Mouse (Mus musculus) stomach, embryonic 14.5 days (tissue): ENCODE results near the gene Gm20503. TPM values are rescaled to one million over a fixed set of nuclear protein-coding genes. Genes with fewer than 3 reads are reported as not detected.

ENCODE experiments used
- ATAC-seq: fragments of 200-750 bp; cut with Nextera tagmentation; 2 replicates; pipeline ENCODE4 v1.8.0; 2017; ENCODE audit warnings: low read depth, moderate TSS enrichment; ENCODE audit not compliant: insufficient number of reproducible peaks, insufficient read depth, low FRiP score
- H3K27ac ChIP-seq: fragments of 300-500 bp; sonication (generic); 2 replicates; pipeline ENCODE4 v1.5.1; 2014; ENCODE audit warnings: mild to moderate bottlenecking, low read length, moderate library complexity, mixed read lengths
- H3K27me3 ChIP-seq: fragments of 300-500 bp; sonication (generic); 2 replicates; pipeline ENCODE4 v1.6.1; 2014; ENCODE audit warnings: low read length, control low read depth, mixed read lengths; ENCODE audit not compliant: control insufficient read depth, insufficient read depth
- H3K36me3 ChIP-seq: fragments of 300-500 bp; sonication (generic); 2 replicates; pipeline ENCODE4 v1.6.1; 2014; ENCODE audit warnings: mild to moderate bottlenecking, control low read depth, low read length, moderate library complexity, mixed read lengths; ENCODE audit not compliant: control insufficient read depth, insufficient read depth
- H3K4me1 ChIP-seq: fragments of 300-500 bp; sonication (generic); 2 replicates; pipeline ENCODE4 v1.6.1; 2014; ENCODE audit warnings: low read length, control low read depth, mixed read lengths; ENCODE audit not compliant: control insufficient read depth, insufficient read depth
- H3K4me2 ChIP-seq: fragments of 300-500 bp; sonication (generic); replicated peaks from 2 replicates; pipeline ENCODE4 v1.6.1; 2014; ENCODE audit warnings: low read depth, low read length, control low read depth
- H3K4me3 ChIP-seq: fragments of 300-500 bp; sonication (generic); 2 replicates; pipeline ENCODE4 v1.5.1; 2014; ENCODE audit warnings: low read depth, low read length, control low read depth
- H3K9ac ChIP-seq: fragments of 300-500 bp; sonication (generic); replicated peaks from 2 replicates; pipeline ENCODE4 v1.6.1; 2014; ENCODE audit warnings: low read depth, mild to moderate bottlenecking, control low read depth, low read length, moderate library complexity, mixed read lengths
- H3K9me3 ChIP-seq: fragments of 300-500 bp; sonication (generic); 2 replicates; pipeline ENCODE4 v1.6.1; 2016; ENCODE audit warnings: low read depth, low read length, control low read depth; ENCODE audit not compliant: control insufficient read depth
- WGBS: fragments of 180-500 bp; shearing (Covaris S2); extraction: QIAGEN DNeasy Blood & Tissue Kit; methylation state at CpG from one replicate; pipeline ENCODE4 v1.1.7; 2014; 5-methylcytosine and 5-hydroxymethylcytosine counted together
- polyA plus RNA-seq: library from polyadenylated mRNA; unstranded; fragments of >200 nt; fragmentation: Nextera tagmentation; extraction: Ambion mirVana; gene quantifications from 2 replicates; pipeline ENCODE4 v1.2.1, GENCODE M21; 2014

Gm20503 gene
- polyA plus RNA-seq, 1 experiment from 2014 or later = 10.2 TPM

DNA sequence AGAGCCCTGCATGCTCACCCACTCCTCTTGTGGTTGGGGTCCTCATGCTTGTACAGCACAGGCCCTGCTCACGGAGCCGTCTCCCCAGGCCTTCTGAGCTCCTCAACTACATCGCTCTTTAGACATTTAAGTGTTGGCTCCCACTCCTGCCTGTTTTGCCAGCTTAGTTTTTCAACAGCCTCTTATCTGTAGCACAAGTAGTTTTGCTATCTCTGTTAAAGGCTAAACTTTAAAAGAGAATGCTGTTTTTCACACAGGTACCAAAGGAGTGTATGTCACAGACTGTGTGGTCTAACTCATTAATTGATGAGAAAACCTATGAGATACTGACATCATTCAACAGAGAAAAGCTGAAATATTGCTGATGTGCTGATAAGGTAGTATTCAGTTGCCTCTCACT is 8.4 kb downstream of the Gm20503 start:
- WGBS = 74% methylated on average over 3 of the region's 3 CpGs
- Histone ChIP-seq H3K9ac (no peak overlapping the region), H3K27ac (no peak overlapping the region), H3K4me1 (no peaks in the 10 kb centered on the region), H3K36me3 (no peaks in the 10 kb centered on the region), H3K27me3 (no peaks in the 10 kb centered on the region), H3K9me3 (no peaks in the 10 kb centered on the region), H3K4me2 (no peak overlapping the region), H3K4me3 (no peak overlapping the region)
- ATAC-seq = no peak

DNA sequence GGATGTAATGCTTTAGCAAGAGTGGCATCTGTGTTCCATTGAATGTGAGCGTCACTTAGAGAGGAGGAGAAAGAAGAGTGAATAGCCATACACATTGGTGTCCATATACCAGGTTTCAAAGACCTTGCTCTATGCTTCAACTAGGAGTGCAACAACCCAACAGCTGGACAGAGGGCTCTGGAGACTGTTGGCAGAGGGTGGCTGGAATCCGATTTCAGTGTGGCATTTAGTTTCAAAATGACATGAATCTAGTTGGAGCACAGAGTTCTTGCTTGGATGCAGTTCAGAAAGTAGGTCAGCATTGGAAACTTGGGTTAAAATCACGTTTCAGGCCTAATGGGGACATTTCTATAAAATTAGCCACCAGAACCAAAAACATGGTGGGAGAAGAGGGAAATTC is 12.2 kb downstream of the Gm20503 start:
- ATAC-seq = no peak
- Histone ChIP-seq H3K36me3 (peaks cover 20% of the 10 kb centered on the region), H3K9me3 (no peaks in the 10 kb centered on the region), H3K4me1 (no peaks in the 10 kb centered on the region), H3K9ac (no peak overlapping the region), H3K27ac (no peak overlapping the region), H3K27me3 (no peaks in the 10 kb centered on the region), H3K4me2 (no peak overlapping the region), H3K4me3 (no peak overlapping the region)
- WGBS = 92% methylated on average over 3 of the region's 3 CpGs

DNA sequence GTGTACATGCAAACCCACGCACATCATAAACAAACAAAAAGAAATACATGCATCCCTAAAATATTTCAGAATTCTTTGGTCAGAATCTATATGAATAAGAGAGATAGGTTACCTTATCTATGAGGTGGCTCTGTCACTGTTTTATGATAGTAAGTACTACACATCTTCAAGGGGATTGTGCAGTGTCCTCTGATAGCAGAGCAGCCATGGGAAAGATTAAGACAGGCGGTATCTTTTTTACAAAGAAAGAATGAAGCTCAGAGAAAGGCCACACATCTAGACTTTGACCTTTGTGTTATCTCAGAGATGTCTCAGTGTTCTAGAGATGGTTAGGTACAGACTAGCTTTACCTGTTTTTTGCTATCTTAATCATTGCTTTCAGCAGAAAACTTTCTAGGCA is 13.9 kb downstream of the Gm20503 start:
- no peak for ATAC-seq
- H3K27ac ChIP-seq = no peak overlapping the region
- H3K4me2 ChIP-seq = no peak overlapping the region
- no peak overlapping the region for H3K4me3 ChIP-seq
- no peaks in the 10 kb centered on the region for H3K4me1 ChIP-seq
- no peaks in the 10 kb centered on the region for H3K9me3 ChIP-seq
- H3K27me3 ChIP-seq = no peaks in the 10 kb centered on the region
- H3K36me3 ChIP-seq = peaks cover 23% of the 10 kb centered on the region
- 92% methylated on average over 2 of the region's 2 CpGs for WGBS
- H3K9ac ChIP-seq = no peak overlapping the region

DNA sequence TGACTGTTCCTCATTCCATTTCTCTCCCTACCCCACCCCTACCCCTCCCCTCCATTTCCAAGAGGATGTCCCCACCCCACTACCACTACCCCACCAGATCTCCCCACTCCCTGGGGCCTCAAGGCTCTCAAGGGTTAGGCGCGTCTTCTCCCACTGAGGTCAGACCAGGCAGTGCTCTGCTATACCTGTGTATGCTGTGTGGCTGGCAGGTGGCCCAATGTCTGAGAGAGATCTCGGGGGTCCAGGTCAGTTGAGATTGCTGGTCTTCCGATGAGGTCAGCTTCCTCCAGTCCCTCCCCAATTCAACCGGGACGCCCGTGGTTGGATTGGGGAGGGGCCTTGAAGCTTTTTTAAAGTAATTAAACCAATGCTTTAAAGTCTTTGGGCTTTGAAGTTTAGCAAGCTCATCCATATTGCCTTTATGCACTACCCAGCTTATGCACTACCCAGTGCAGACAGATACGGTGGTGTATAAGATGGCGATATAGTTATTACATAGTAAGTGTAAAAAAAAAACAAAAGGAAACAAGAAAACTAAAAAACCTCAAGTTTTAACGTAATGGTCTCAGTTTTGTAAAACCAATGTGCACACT is 31.4 kb downstream of the Gm20503 start:
- Histone ChIP-seq H3K4me2 (peak overlapping the region; percentile 55), H3K27ac (no peak overlapping the region), H3K27me3 (no peaks in the 10 kb centered on the region), H3K4me1 (0 out of 2 replicates have a peak, but pooled peaks cover 3% of the 10 kb centered on the region), H3K4me3 (peak overlapping the region; percentile 79), H3K36me3 (no peaks in the 10 kb centered on the region), H3K9ac (no peak overlapping the region), H3K9me3 (no peaks in the 10 kb centered on the region)
- 84% methylated on average over 10 of the region's 10 CpGs for WGBS
- no peak for ATAC-seq

- 16% methylated on average over 69 of the region's 76 CpGs for WGBS
- Histone ChIP-seq H3K36me3 (0 out of 2 replicates have a peak, but pooled peaks cover 3% of the 10 kb centered on the region), H3K4me3 (peak within 1 kb of the TSS; percentile 79), H3K4me2 (peak within 1 kb of the TSS; percentile 55), H3K27ac (peak within 1 kb of the TSS; percentile 39; the same call in 1 of the 2 replicates), H3K27me3 (no peaks in the 10 kb centered on the region), H3K9me3 (no peaks in the 10 kb centered on the region), H3K9ac (peak within 1 kb of the TSS; percentile 79), H3K4me1 (0 out of 2 replicates have a peak, but pooled peaks cover 3% of the 10 kb centered on the region)
- ATAC-seq = peak; percentile 89
Measured at GRCm38 (mm10) chr4:59034918-59035785, 32.1 kb downstream of the Gm20503 start, which contains the start of gene Gng10. TSS of gene Gng10 (plus strand) at chr4:59035088.

DNA sequence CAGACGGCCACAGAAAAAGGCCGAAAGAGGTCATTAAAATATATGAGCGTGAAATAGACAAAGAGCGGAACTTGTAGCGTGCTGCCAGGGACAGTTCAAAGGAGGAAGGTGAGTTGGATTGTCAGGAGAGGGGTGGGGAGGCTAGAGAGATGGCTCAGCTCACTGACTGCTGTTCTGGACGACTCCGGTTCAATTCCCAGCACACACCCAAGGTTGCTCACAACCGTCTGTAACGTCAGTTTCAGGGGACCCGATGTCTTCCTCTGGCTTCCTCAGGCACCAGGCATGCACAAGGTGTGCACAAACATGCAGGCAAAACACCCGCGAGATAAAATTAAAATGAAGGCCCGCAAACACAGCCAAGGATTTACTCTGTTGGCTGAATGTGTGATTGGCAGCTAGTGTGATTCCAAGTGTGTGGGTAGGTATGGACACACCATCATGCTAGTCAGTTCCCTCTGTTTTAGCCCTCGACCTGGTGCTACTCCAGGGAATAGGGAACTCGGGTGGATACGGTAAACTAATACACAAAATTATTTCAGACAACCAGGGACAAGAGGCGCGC is 32.9 kb downstream of the Gm20503 start:
- H3K4me2 ChIP-seq = peak overlapping the region; percentile 55
- H3K4me1 ChIP-seq = 0 out of 2 replicates have a peak, but pooled peaks cover 3% of the 10 kb centered on the region
- H3K9me3 ChIP-seq = no peaks in the 10 kb centered on the region
- peak overlapping the region; percentile 79 for H3K9ac ChIP-seq
- no peaks in the 10 kb centered on the region for H3K27me3 ChIP-seq
- no peak for ATAC-seq
- peak overlapping the region; percentile 79 for H3K4me3 ChIP-seq
- H3K27ac ChIP-seq = no peak overlapping the region
- H3K36me3 ChIP-seq = 0 out of 2 replicates have a peak, but pooled peaks cover 7% of the 10 kb centered on the region
- 70% methylated on average over 18 of the region's 18 CpGs for WGBS

DNA sequence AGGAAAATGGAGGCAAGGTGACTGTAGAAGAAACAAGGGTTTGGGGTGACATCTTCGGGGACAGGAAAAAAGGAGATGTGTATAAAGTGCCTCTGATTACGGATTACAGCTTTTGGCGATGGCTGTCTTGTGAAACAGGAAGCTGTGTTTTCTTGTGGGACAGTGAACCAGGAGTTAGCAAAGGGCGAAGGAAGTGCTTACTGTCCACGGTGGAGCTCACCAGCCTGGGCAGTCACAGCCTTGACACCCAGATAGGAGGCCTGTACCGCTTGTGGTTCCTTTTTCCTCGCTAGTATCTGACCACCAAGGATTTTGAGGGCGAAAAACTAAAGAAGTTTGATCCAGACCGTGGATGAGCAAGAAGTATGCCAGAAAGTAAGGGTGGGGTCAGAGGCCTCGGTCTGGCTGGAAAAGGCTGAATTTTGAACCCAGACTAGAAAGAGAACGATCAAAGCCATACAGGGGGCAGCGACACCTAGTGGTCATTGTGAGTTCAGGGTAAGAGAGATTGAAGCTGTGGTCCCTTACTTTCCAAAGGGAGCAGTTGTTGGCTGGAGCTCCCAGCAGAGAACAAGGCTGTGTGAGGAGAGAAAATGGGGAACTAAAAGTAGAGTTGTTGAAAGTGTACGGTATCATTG is 33.6 kb downstream of the Gm20503 start:
- peak; percentile 15; the same call in 1 of the 2 replicates for ATAC-seq
- Histone ChIP-seq H3K27ac (no peak overlapping the region), H3K27me3 (no peaks in the 10 kb centered on the region), H3K36me3 (peaks cover 7% of the 10 kb centered on the region; the same call in 1 of the 2 replicates), H3K9me3 (no peaks in the 10 kb centered on the region), H3K4me2 (no peak overlapping the region), H3K4me3 (no peak overlapping the region), H3K4me1 (0 out of 2 replicates have a peak, but pooled peaks cover 3% of the 10 kb centered on the region), H3K9ac (no peak overlapping the region)
- 52% methylated on average over 13 of the region's 13 CpGs for WGBS

DNA sequence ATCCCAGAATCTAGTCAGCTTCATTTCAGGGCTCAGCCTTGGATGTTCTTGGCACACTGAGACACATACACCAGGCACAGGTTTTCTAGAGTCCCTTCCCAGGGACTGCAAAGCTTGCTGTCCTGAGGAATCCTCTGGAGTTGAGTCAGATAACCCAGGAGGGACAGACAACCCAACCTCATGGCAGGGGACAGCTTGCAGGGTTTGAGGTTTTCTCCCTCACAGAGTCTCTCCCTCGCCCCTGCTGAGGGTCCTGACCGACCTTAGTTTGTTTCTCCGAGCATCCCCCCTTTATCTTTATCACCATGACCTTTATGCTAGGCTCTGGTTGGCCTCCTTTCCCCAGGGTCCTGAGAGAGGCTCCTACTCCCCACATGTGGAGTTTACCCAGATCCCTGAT is 34.5 kb downstream of the Gm20503 start:
- Histone ChIP-seq H3K4me1 (0 out of 2 replicates have a peak, but pooled peaks cover 3% of the 10 kb centered on the region), H3K4me2 (no peak overlapping the region), H3K9ac (no peak overlapping the region), H3K4me3 (no peak overlapping the region), H3K27ac (no peak overlapping the region), H3K9me3 (no peaks in the 10 kb centered on the region), H3K27me3 (no peaks in the 10 kb centered on the region), H3K36me3 (peaks cover 7% of the 10 kb centered on the region; the same call in 1 of the 2 replicates)
- 75% methylated on average over 3 of the region's 3 CpGs for WGBS
- no peak for ATAC-seq
